Mouse (Mus musculus) CH12.LX (cell line): ENCODE measurements around the gene Ttyh2.

ENCODE experiments used
- CTCF ChIP-seq, 2 experiments: IDR thresholded peaks in 1 of 2; conservative IDR thresholded peaks in 1 of 2; 2 replicates each; pipeline ENCODE4 v1.5.1; 2011 to 2012; ENCODE audit warnings: low read depth in 2 of 2, low read length in 2 of 2, improper control_type of control experiment in 1 of 2, inconsistent platforms in 1 of 2, mild to moderate bottlenecking in 1 of 2, moderate library complexity in 1 of 2
- NRF1 ChIP-seq: IDR thresholded peaks from 2 replicates; pipeline ENCODE4 v1.6.1; 2014; ENCODE audit warnings: low read depth, mild to moderate bottlenecking, inconsistent platforms, low read length, improper control_type of control experiment, moderate library complexity
- TBP ChIP-seq: conservative IDR thresholded peaks from 2 replicates; pipeline ENCODE4 v1.6.1; 2011; ENCODE audit warnings: low read depth, low read length, improper control_type of control experiment

DNA sequence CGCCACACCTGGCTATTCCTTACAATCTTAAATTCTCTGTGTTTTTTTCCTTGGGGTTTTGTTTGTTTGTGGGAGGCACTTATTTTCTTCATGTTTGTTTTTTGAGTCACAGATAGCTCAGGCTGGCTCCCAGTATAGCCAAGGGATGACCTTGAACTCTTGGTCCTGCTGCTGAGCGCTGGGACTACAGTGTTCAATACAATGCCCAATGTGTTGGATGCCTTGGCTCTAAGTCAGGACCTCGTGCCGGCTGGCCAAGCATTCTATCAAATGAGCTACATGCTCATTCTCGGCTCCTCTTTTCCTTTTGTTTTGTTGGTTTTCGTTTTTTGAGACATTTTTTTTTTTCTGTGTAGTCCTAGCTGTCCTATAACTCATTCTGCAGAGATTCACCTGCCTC lies 18.2 kb downstream of the Ttyh2 start:
- TF ChIP-seq NRF1 (no peak), CTCF (conservative IDR thresholded peaks at IDR 0.05 in 1 of 2, IDR thresholded peaks at IDR 0.05 in 1 of 2; ENCODE audit: low read depth in 2 of 2, low read length in 2 of 2) (no peak), TBP (no peak)
